Mouse (Mus musculus) cerebellum, adult (tissue): Measurements from ENCODE around the gene Gli3.

Experiments used
- ATAC-seq: cut with Nextera tagmentation; 2 replicates; pipeline ENCODE4 v1.9.2; 2017; ENCODE audit warnings: mild to moderate bottlenecking, moderate library complexity, mixed read lengths; ENCODE audit not compliant: insufficient number of reproducible peaks, low FRiP score, low TSS enrichment

Gene Gli3

DNA sequence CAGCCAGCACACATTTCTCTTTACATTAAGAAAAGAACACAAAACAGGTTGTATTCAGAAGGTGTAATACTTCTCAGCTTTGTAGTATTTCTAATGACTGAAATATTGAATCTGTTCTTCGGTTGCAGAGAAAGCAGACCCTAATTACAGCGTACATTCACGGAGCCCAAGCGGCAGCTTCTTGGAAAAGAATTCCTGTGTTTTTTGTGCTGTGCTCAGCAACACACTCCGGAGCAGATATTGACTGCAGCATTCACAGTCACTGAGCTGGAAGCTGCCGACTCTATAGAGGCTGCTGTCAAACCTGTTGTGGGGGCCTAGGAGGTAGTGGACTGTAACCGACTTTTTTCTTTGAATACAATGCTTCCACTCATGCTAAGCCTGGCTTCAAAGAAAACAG lies 158.0 kb downstream of the Gli3 start:
- ATAC-seq = no peak

DNA sequence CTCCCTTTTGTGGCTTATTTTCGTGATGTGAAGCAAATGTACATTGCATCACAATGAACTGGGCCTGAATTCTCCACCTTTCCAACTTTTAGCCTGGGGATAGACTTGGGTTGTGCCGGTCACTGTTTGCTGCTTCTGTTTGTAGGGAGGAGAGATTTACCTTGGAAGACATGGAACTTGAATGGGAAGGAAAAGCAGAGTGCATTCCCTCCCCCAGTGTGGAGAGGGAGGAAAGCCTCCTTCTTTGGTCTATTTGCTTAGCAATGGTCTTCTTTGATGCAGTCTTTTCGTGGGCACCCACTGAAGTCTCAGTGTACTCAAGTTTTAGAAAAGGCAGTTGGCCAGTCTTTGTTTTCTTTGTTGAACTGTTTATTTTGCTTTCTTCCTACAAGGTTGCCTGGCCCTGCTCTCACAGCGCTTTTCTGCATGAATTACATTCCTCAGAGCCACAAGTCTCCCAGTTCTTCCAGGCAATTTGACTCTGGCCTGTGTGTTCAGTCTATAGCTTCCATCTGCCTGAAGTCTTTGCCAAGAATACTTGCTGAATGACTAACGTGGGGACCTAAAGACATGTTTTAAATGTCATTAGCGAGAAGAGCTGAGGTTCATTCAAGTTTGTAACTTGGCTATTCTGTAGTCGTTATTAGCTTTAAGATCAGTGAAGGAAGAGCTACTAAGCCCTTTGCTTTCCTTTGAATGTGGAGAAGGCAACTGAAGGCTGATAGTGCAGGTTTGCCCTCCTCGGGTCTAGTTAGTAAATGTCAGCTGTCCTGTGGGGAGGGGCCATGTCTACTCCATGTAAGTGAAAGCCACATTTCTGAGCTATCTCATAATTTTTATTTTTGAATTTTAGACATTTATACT lies 161.7 kb downstream of the Gli3 start:
- no peak for ATAC-seq

DNA sequence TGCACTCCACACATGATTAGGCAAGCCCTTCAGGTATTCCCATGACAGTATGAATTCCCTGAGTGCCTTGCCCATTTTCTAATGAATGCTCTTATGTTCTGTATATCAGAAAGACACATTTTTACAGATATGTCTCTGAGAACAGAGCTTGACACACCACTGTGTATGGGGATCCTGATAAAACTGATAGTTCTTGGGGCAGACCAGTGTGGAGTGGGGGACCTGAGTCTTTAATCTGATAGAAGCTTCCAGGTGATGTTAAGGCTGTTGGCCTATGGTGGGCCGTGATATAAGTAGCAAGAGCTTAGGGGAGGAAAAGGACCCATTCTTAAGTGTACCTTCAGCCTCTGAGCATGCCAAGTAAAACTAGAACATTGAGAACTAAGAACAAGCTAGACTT lies 178.5 kb downstream of the Gli3 start:
- no peak for ATAC-seq

- no peak for ATAC-seq
These were observed 197.5 kb downstream of the Gli3 start for GRCm38 (mm10) chr13:15660502-15660901.

DNA sequence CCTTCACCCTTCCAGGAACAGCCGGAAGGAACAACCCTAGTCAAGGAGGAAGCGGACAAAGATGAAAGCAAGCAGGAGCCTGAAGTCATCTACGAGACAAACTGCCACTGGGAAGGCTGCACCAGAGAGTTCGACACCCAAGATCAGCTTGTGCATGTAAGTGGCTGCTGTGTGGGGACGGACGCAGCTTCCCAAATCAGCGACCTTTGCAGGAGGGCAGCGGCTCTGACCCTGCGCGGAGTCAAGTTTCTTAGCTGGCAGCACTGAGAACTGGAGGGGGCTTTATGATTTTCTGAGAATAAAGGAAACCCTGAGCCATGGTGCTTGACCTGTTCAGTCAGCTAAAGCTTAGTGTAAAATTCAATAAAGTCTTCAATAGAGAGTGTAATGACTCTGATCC lies 199.3 kb downstream of the Gli3 start:
- ATAC-seq = no peak

DNA sequence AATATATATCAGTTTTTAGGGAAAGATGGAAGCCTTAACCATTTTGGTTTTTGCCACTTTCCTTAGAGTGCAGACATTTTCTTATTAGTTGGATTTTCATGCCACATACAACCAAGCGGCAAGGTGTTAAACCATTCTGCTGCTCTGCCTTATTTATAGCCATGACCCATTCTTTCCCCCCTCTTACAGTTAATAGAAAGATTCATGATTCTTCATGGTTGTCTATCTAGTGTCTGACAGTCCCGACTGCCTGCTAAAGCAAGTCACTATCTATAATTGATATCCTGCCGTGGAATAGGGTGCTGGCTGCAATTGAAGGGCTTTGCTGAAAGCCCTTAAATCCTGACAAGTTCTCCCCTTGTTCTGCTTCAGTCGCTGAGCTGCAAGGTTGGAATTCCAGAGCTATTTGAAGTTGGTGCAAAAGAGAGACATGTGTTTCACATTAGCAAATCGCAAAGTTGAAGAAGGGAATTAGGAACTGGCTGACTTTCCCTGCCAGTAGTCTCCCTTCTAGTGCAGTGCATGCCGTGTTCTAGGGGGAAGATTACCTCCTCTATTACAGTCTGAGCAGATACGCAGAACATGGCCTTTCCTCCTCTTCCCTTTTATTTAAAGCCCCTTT lies 201.7 kb downstream of the Gli3 start:
- ATAC-seq = no peak

- ATAC-seq = no peak
These were observed 202.5 kb downstream of the Gli3 start for GRCm38 (mm10) chr13:15665514-15665913.

GRCm38 (mm10) chr13:15670144-15670961 lies 207.3 kb downstream of the Gli3 start:
- no peak for ATAC-seq

DNA sequence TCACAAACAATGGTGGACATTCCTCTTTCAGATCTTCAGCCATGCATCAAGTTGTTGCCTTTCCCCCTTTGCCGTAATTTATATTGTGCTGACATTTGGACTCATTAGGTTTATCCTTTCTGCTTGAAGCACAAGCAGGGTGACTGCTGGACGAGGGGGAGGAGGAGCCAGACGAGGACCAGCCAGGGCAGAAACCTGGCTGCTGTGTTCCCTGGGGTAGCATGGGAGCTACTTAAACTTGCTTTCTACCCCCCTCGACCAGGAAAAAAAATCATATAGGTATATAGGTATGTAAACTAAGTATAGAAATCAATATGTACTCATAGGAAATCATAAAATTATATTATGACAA lies 207.9 kb downstream of the Gli3 start:
- no peak for ATAC-seq

- ATAC-seq = no peak
These were observed 212.4 kb downstream of the Gli3 start for GRCm38 (mm10) chr13:15675480-15675879.

DNA sequence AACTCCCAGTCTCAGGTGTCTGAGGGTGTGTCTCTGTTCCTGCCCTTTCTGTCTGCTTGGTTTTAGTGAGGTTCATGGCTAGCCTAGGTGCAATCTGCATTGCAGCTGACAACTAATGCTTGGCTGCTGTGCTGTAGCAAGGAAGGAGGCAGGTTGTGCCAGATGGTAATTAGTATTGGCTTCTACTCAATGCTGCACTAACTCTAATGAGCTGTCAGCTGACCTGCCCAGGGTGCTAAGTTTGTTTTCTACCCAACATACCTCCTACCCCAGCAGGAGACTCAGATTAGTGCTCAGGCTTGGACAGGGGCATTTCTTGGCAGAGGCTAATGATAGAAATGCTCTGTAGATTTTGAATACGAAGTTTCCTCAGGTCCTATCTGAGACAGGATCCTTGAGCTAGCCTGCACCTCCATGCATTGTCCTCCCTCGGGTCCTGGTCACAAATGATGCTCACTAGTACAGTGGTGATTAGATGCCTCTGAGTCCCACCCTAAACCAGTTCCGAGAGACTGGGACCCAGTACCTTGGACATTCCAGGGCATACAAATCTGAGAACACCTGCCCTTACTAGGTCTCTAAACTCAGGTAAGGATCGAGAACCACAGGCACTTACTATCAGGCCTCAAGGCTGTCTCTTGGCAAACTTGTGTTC lies 214.2 kb downstream of the Gli3 start:
- no peak for ATAC-seq

- no peak for ATAC-seq
These were observed 218.5 kb downstream of the Gli3 start for GRCm38 (mm10) chr13:15681530-15681929.

GRCm38 (mm10) chr13:15683006-15683405 lies 220.0 kb downstream of the Gli3 start:
- no peak for ATAC-seq

GRCm38 (mm10) chr13:15688074-15688825 lies 225.2 kb downstream of the Gli3 start:
- no peak for ATAC-seq

- no peak for ATAC-seq
These were observed 225.9 kb downstream of the Gli3 start for GRCm38 (mm10) chr13:15688826-15689501.

DNA sequence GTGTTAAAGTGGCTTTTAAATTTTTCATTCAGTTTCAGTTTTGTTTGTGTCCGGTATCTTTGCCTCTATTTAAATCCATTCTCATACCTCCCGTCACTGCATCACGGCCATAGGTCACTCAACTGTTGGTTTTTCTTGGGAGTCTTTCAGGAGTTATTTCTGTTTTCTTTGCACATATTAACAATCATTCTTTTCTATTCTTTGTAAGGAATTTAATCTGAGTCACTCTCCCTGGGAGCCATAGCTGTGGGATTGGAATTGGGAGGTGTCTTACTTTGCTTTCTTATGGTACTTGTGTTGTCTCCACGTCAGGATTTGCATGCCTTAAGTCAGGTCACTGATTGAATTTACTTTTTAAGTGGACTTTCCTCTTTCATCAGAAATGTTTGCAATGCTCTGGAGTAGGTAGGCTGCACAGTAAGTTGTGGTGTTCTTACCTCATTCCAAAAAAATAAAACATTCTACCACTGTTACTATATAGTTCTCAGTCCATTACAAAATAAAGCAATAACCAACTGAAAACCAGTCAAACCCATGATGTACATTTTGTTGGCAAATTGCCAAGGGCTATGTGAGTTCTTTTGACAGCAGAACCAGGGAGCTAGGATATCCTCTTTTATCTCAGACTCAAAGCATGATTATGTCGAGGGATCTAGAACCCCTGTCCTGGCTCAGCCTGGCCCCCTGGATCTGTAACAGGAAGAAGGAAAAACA lies 228.9 kb downstream of the Gli3 start:
- no peak for ATAC-seq

DNA sequence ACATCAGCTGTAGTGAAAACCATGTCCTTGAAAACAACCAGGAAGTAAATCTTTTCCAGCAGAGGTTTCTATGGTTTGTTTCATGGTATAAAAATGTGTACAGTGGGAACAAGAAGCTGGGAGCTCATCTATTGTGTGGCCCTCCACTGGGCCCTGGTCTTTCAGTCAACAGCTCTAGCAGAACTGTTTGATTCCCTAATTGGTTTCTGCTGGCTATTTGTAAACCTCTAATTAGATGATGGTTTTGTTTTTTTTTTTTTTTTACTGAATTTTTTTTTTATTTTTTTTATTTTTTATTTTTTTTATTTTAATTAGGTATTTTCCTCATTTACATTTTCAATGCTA lies 229.4 kb downstream of the Gli3 start:
- ATAC-seq = no peak

- no peak for ATAC-seq
These were observed 235.2 kb downstream of the Gli3 start for GRCm38 (mm10) chr13:15698284-15698683.

DNA sequence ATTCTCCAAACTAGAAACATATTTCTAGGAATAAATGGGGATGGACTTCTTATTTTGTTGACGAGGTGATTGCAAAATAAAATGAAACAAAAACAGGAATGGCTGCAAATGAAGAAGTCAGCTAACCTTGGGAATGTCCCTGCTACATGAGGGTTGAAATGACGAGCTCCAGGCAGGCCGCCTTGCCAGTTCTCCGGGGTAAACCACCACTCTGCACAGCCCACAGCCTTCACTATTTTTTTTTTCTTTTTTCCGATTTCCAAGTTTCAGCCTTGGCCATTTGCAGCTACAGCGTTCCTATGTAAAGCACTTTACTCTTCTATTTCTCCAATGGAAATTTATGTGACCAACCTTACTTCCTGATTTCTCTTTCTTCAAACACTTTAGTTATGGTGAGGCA lies 236.1 kb downstream of the Gli3 start:
- no peak for ATAC-seq
